Mouse (Mus musculus) spleen, postnatal 36 days (tissue): Measurements from ENCODE around the gene Mcf2l.

Experiments
- DNase-seq, 2 experiments: peaks; one replicate each; pipeline ENCODE4 v3.0.0; 2022; ENCODE audit warnings: low spot score in 2 of 2, mixed read lengths in 1 of 2

Gene Mcf2l

DNA sequence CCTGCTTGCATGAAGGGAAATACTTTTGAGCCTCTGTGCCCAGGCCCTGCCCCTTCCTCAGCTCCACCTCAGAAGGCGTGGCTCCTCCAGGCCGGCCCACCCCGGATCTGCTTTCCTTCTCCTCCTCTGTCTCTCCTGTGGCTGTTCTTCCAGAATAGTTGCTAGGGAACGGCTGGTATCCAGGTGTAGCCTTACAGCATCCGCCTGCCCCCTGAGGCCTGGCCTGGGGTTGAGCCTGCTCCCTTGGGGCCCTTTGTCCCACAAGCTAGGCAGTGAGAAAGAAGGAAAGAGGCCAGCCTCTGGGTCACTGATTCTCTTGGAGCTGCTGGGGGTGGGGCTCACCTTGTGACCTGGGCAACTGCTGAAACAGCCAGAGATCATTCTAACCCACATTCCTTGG is 38.4 kb downstream of the Mcf2l start:
- DNase-seq, result no peak

DNA sequence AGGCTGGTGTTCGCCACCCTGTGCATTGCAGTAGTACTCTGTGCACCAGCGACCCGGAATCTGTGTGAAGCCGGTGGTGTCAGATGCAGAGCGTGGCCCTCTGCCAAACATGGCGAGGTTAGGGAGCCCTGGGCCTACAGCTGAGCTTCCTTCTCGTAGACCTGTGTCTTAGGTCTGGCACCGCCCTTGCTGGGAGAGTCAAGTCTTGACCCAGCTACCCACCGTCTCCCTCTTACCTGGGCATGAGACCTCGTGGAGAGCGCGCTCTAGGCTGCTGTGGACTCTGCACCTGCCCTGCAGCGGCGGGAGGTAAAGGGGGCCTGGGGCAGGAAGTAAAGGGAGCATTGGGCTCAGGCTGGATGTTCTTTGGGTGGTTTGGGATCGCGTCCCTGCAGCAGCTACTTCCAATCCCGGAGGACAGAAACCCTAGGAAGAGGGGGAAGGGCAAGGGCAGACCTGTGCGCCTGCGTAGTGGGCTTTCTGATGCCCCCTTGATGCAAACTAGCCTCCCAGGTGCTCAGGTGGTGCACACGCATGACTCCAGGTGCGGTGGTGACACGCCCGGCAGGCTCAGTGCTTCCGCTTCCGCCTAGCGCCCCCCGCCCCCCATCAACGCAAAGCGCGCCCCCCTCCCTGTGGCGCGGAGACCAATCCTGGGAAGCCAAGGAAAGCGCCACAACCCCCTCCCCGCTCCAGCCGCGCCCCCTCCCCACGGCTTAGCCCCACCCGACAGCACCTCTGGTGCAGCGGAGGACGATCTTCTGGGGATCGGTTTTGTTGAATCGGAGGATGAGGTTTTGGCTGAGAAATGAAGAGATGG is 41.8 kb downstream of the Mcf2l start:
- no peak for DNase-seq

DNA sequence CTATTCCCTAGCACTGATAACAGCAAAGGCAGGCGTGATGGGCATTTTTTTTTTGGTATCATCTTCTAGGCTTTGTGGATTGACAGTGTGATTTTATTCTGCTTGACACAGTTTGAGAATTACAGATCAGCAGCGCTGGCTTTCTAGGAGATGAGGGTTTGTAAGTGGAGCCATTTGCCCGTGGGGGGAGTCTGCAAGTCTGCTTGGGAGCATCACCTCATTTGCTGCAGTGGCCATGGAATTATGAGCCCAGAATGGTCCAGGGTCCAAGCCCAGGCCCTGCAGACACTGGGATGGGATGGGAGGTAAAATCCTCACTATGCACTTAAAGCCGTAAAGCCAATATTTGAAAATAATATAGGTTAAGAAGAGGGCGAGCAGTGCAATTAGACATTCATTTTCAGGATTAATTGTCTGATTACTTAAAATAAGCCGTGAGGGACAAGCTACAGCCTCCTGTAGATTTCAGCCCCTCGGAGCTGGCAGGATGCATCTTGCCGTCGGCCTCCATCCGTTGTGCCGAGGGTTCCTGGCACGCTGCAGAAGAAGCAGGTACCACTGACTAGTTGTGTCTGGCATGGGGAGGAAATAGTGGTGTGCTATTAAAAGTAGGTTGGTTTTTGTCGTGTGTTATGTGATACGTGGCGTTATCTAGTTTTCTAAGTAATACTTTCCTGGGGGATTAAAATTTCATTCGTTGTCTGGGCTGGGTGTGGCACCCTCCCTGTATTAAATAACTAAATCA is 42.7 kb downstream of the Mcf2l start:
- DNase-seq, result no peak

GRCm38 (mm10) chr8:12917029-12917428 is 43.4 kb downstream of the Mcf2l start:
- no peak for DNase-seq

GRCm38 (mm10) chr8:12917831-12918230 is 44.2 kb downstream of the Mcf2l start:
- no peak for DNase-seq

DNA sequence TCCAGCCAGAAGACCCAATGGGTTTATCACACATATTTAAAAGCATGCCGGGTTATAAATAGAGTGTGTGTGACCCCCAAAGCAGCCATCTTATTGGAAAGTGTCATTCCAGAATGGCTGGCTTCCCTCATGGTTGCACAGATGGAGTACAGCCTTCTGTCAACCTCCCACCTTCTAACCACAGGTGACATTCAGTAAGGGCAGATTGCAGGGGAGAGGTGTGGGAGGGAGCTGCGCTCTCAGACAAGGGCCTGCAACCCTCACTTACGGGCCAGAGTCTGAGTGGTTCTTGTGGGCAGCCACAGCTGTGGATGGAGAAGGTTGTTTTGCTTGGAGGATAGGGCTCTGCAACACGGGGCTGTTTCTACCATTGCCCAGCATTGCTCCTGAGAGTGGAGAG is 47.0 kb downstream of the Mcf2l start:
- no peak for DNase-seq

- DNase-seq, result no peak
Measured at GRCm38 (mm10) chr8:12925051-12925450, 51.4 kb downstream of the Mcf2l start.

DNA sequence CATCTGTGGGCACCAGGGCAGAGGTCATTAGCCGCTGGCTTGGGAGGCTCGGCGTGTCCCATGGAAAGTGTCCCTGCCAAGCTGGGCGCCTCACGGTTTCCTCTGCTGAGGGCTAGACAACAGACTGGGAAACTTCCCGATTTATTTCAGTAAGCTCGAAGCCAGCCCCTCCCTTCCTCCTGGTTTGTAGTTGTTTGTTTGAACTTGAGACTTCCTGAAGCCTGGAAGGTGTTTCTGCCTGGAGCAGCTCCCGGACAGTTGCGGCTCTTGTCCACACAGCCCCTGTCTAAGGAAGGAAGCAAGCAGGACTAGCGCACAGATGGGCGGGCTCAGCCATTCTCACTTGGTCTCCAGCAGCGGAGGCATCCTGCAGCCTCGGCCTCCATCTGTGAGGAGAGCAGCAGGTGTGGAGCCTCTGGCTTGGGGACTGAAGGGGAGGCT is 52.4 kb downstream of the Mcf2l start:
- no peak for DNase-seq

DNA sequence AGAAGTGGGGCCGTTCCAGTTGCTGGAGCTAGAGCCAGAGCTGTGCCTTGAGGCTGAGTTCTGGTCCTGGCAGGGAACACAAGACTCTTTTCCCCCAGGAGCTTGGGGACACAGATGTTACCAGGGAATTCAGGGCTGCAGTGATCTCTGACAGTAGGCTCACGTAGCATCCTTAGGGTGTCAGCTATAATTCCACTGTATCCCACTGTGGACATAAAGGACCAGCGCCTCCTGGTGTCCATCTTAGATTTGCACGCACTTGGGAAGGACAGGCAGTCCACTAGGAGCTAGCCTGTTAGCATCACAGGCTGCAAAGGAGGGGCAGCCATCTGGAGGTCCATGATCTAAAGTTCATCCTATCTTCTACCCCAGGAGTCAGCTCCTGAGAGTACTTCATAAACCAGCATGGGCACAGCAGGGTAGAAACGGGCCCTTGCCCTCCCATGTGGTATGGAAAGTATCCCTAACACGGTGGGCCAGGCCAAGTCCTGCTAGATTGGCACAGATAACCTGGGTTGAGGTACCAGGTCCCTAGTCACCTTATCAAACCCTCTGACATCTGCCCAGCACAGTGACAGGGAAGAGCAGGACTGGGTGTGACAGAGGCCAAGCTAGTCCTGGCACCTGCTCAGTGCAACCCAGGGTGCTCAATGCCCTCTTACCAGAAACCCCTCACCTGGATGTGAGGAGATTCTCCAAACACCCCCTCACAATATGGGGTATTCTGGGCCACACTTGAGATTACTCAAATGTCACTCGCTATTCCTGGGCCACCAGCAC is 53.8 kb downstream of the Mcf2l start:
- no peak for DNase-seq

- DNase-seq, result no peak
Measured at GRCm38 (mm10) chr8:12928033-12928432, 54.4 kb downstream of the Mcf2l start.

DNA sequence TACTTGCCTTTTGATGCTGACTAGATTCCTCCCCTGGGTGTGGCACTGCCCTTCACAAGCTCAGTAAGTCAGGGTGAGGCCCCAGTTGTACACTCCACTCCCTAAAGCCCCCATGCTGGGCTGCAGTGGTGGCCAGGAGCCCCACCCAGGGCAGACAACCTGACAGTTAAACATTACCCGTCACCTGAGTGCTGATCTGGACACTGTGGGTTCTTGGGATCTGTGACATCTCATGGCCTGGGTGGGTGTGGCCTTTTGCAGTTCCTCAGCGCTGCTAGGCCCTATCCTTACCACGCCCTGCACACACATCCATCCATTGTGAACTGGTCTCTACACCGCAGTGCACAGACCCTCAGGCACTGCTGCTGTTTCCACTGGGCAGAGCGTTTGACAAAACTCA is 55.3 kb downstream of the Mcf2l start:
- DNase-seq, result no peak

DNA sequence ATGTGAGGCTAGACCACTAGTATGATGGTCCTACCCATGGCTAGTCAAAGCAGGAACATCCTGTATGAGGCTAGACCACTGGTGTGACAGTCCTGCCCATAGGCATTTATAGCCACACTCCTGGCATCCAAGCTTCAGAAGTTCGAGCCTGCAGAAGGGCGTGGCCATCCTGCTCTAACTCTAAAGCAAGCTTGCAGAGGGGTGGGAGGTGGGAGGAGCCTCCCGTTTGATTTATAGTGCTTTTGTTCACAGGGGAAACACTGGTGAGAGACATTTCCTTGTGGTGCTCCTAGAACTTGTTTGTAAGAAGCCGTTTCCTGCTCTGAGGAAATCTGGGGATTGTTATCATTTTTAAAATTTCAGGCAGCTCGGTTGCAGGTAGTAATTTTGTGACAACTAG is 56.7 kb downstream of the Mcf2l start:
- no peak for DNase-seq

DNA sequence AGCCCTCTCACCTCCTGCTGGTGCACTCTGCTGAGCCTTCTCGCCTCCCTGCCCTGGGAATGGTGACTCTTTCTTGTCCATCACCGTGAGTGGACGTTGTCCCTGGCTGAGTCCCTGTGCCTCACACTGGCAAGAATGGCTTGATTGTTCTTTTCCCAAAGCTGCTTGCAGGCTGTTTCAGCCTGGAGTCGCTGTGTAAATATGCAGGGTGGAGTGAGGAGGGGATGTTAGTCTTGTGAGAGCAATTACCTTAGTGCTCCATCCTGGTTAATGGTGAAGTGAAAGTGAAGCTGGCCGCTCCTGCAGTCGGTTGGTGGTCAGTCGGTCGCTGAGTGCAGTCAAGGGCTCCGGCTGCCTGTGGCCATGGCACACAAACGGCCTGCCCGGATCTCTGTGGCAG is 57.8 kb downstream of the Mcf2l start:
- DNase-seq, result no peak

- no peak for DNase-seq
Measured at GRCm38 (mm10) chr8:12932520-12932919, 58.9 kb downstream of the Mcf2l start.

DNA sequence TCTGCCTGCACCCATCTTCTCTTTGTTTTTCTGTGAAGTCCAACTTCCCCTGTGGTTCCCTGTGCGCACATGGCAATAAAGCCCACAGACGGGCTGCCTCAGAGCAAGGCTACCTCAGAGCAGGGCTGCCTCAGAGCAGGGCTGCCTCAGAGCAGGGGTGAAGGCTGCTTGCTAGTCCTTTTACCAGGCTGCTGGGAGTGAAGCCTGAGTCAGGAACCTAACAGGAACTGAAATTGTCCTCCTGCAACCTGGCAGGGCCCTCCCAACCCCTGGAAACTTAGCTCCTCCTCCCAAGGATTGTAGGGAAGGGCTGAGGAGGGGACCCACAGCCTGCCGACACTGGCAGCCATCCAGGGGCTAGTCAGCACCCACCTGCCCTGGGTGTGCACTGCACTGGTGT is 60.2 kb downstream of the Mcf2l start:
- no peak for DNase-seq

GRCm38 (mm10) chr8:12934453-12935043 is 60.9 kb downstream of the Mcf2l start:
- no peak for DNase-seq

DNA sequence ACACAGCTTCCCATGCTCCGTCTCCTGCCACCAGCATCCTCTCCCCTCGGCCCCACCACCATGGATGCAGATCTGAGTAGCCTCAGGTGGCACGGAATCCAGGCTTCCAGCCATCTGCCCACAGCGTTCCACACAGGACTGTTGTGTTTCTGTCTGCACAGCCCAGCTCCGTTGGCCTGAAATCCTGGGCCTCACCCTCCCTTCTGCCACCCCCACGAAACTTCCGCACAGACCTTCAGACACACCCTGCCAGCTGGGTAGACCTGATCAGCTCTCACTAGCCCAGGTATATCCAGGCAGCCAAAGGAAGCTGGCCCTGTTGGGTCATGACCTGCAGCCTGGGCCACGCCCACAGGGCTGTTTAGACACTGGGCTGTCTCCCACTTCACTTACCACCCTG is 66.9 kb downstream of the Mcf2l start:
- no peak for DNase-seq

GRCm38 (mm10) chr8:12941161-12941926 is 67.7 kb downstream of the Mcf2l start:
- no peak for DNase-seq

DNA sequence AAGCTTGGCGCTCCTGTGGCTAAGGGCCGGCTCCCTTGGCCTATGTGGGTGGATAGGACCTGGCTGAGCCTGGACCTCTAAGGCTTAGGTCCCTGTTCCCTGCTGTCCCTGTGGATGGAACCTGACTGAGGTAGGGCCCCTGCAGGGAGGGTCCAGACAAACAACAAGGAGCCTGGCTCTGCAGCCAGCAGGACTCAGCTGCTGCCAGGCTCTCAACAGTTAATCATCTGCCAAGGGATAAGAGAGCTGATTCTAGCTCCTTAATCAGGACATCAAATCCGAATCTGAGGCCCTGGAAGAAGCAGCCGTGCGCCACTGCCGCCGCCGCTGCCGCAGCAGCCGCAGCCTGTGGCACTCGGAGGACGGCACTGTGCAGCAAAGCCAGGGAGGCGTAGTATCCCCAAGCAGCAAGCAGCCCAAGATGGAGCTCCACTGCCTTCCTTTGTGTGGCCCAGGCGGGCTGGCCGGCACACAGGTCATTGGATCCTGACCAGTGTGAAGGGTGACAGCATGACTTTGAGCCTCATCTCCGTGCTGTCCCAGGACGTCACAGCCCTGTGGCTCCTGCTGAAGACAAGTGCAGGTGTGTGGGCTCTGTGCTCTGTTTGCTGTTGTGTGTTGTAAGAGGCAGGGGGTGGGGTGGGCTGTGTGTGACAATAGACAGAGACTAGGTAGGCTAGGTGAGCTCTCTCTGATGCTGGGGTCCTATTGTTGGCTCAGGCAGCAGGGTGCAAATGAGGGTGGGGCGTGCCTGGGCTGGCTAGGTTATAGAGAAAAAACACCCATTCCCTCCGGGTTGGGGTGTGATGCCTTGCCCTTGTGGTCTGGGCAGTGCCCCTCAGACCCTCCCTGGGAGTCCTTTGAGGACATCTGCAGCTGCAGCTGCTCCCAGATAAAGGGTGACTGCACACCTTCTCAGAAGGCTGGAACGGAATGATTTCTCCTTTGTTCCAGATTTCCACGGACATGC is 74.3 kb downstream of the Mcf2l start:
- no peak for DNase-seq

- no peak for DNase-seq
Measured at GRCm38 (mm10) chr8:12948574-12948961, 75.0 kb downstream of the Mcf2l start.
